Mouse (Mus musculus) ES-E14 (cell line): ENCODE results near the gene Vezf1. TPM values are rescaled to one million over a fixed set of nuclear protein-coding genes. Genes with fewer than 3 reads are reported as not detected.

Experiments used
- DNase-seq: peaks from one replicate; pipeline ENCODE4 v3.0.0-alpha.2; 2013; ENCODE audit warnings: low read depth, low spot score
- H3K27ac ChIP-seq: 2 replicates; pipeline ENCODE4 v1.5.1; 2012; ENCODE audit warnings: low read depth, mild to moderate bottlenecking, low read length, moderate library complexity, mixed read lengths; ENCODE audit not compliant: poor library complexity, insufficient read depth, severe bottlenecking
- H3K36me3 ChIP-seq: 2 replicates; pipeline ENCODE4 v1.6.1; 2012; ENCODE audit warnings: mild to moderate bottlenecking, low read length, moderate library complexity, mixed read lengths; ENCODE audit not compliant: control insufficient read depth, poor library complexity, insufficient read depth, severe bottlenecking
- H3K4me1 ChIP-seq, 2 experiments: fragments of 150-350 bp in 1 of 2; sonication (generic) in 1 of 2; 2 replicates each; pipeline ENCODE4 v1.6.1; 2012; ENCODE audit warnings: low read length in 2 of 2, mild to moderate bottlenecking in 1 of 2, mixed read lengths in 1 of 2; ENCODE audit not compliant: control insufficient read depth in 2 of 2, insufficient read depth in 2 of 2, poor library complexity in 1 of 2
- H3K4me3 ChIP-seq, 2 experiments: fragments of 150-350 bp in 1 of 2; sonication (generic) in 1 of 2; 2 replicates each; pipeline ENCODE4 v1.5.1; 2012; ENCODE audit warnings: low read length in 2 of 2, low read depth in 1 of 2, mild to moderate bottlenecking in 1 of 2, mixed read lengths in 1 of 2; ENCODE audit not compliant: insufficient read depth in 1 of 2, poor library complexity in 1 of 2, severe bottlenecking in 1 of 2
- H3K9ac ChIP-seq: 2 replicates; pipeline ENCODE4 v1.6.1; 2012; ENCODE audit warnings: low read depth, mild to moderate bottlenecking, low read length, mixed read lengths; ENCODE audit not compliant: poor library complexity, insufficient read depth, severe bottlenecking
- H3K9me3 ChIP-seq: fragments of 150-350 bp; sonication (generic); 2 replicates; pipeline ENCODE4 v1.6.1; 2012; ENCODE audit warnings: low read depth, mild to moderate bottlenecking, low read length; ENCODE audit not compliant: control insufficient read depth, insufficient read depth
- CHD2 ChIP-seq: IDR thresholded peaks from 2 replicates; pipeline ENCODE4 v1.6.1; 2014; ENCODE audit warnings: mild to moderate bottlenecking, low read depth, low read length, inconsistent platforms
- HCFC1 ChIP-seq: IDR thresholded peaks from 2 replicates; pipeline ENCODE4 v1.6.1; 2012; ENCODE audit warnings: low read length, inconsistent platforms, borderline replicate concordance; ENCODE audit not compliant: insufficient read depth
- MAFK ChIP-seq: IDR thresholded peaks from 2 replicates; pipeline ENCODE4 v1.6.1; 2014; ENCODE audit warnings: mild to moderate bottlenecking, low read depth, low read length, inconsistent platforms; ENCODE audit not compliant: insufficient read depth
- ZC3H11A ChIP-seq: IDR thresholded peaks from 2 replicates; pipeline ENCODE4 v1.6.1; 2012; ENCODE audit warnings: low read depth, mild to moderate bottlenecking, inconsistent platforms, low read length, borderline replicate concordance
- ZNF384 ChIP-seq: IDR thresholded peaks from 2 replicates; pipeline ENCODE4 v1.6.1; 2012; ENCODE audit warnings: low read depth, low read length, inconsistent platforms
- in situ Hi-C, 2 experiments: fragments of 600-800 bp; cut with MboI; formaldehyde crosslinking; loops; one replicate each; pipeline ENCODE4 v1.15.1; 2025; ENCODE audit warnings: low sequenced_read_pairs in 2 of 2, inconsistent platforms in 1 of 2; ENCODE audit not compliant: unreplicated experiment in 2 of 2
- total RNA-seq: library from RNA; depleted of rRNA; stranded (reverse); fragments of 300-350 nt; gene quantifications from 2 replicates; pipeline ENCODE4 v1.2.3, GENCODE M21; 2012

Vezf1 gene
- total RNA-seq, 1 experiment: 13.2 TPM

DNA sequence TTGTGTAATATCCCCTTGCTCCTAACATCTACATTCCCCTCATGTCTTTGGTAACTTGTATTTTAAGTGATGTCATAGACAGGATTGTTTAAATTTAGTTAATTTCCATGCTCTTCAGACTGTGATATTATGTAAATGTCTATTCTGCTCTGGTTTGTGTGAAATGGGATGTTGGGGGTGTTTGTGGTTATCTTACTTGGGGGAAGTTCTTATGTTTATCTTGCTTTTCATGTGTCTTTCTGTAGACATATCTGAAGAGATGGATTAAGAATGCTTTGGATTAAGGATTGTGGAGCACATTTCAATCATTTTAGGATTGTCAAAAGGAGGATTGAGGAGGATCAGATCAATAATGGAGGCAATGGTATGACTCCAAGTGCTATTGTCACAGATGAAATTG, 18.3 kb upstream of the Vezf1 start:
- H3K4me1 ChIP-seq: peaks cover 2 to 7% of the 10 kb centered on the region in 2 experiments; a peak in 3 of 4 replicates
- no peaks in the 10 kb centered on the region for H3K9me3 ChIP-seq
- no peak for DNase-seq
- in situ Hi-C loops: no loop called here
- H3K36me3 ChIP-seq: peaks cover 24% of the 10 kb centered on the region
- H3K9ac ChIP-seq: no peak overlapping the region
- H3K4me3 ChIP-seq: peak overlapping the region; percentile 73 to 97; a peak in 3 of 4 replicates
- no peak for TF ChIP-seq HCFC1
- TF ChIP-seq ZC3H11A: no peak
- no peak for TF ChIP-seq CHD2
- TF ChIP-seq ZNF384: no peak
- no peak overlapping the region for H3K27ac ChIP-seq

- DNase-seq: no peak
- no peak overlapping the region for H3K4me3 ChIP-seq
- H3K9ac ChIP-seq: no peak overlapping the region
- H3K4me1 ChIP-seq: peaks cover 2 to 7% of the 10 kb centered on the region in 2 experiments; a peak in 3 of 4 replicates
- TF ChIP-seq HCFC1 (no peak), ZC3H11A (no peak), MAFK (no peak), ZNF384 (no peak), CHD2 (no peak)
- no peak overlapping the region for H3K27ac ChIP-seq
- H3K36me3 ChIP-seq: peaks cover 24% of the 10 kb centered on the region
- H3K9me3 ChIP-seq: no peaks in the 10 kb centered on the region
- in situ Hi-C loops: no loop called here
Observed at GRCm38 (mm10) chr11:88052638-88053037, 15.4 kb upstream of the Vezf1 start.

- H3K9ac ChIP-seq: no peak overlapping the region
- DNase-seq: no peak
- no peaks in the 10 kb centered on the region for H3K9me3 ChIP-seq
- no peak overlapping the region for H3K4me3 ChIP-seq
- peaks cover 2 to 7% of the 10 kb centered on the region in 2 experiments; a peak in 3 of 4 replicates for H3K4me1 ChIP-seq
- H3K36me3 ChIP-seq: peaks cover 20% of the 10 kb centered on the region
- in situ Hi-C loops: no loop called here
- no peak for TF ChIP-seq CHD2
- no peak for TF ChIP-seq MAFK
- TF ChIP-seq ZC3H11A: no peak
- TF ChIP-seq ZNF384: no peak
- TF ChIP-seq HCFC1: no peak
- no peak overlapping the region for H3K27ac ChIP-seq
Observed at GRCm38 (mm10) chr11:88053821-88054220, 14.3 kb upstream of the Vezf1 start.

DNA sequence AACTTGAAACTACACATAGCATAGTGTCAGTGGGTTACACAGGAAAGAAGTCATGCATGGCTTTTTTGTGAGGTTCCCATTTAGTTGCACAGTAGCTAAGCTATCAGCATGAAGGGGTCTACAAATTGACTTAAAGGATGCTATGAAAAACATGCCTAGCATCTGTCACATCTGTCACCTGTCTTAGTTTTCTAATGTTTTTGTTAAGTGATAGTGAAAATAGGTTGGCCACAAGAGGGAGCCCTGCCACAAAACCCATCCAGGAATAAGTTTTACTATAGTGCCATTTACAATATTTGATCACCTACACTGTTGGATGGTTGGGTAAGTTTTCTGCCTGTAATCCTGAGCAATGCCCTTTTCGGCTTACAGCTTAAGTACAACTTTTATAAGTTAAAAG, 13.5 kb upstream of the Vezf1 start:
- no peak for DNase-seq

GRCm38 (mm10) chr11:88055777-88056176, 12.3 kb upstream of the Vezf1 start:
- in situ Hi-C loops: loop anchor here (5.0 kb wide), 4 partner anchors 88 to 772 kb away; no protein-coding TSS in a partner anchor
- Histone ChIP-seq H3K9me3 (no peaks in the 10 kb centered on the region), H3K4me1 (peaks cover 0 to under 1% of the 10 kb centered on the region in 2 experiments; a peak in 1 of 4 replicates), H3K27ac (no peak overlapping the region), H3K4me3 (no peak overlapping the region), H3K36me3 (peaks cover 5% of the 10 kb centered on the region), H3K9ac (no peak overlapping the region)
- TF ChIP-seq CHD2 (no peak), HCFC1 (no peak), ZNF384 (no peak), MAFK (no peak), ZC3H11A (no peak)
- DNase-seq: no peak

More for the DNA sequence above, 13.5 kb upstream of the Vezf1 start:
- in situ Hi-C loops: no loop called here
- Histone ChIP-seq H3K9ac (no peak overlapping the region), H3K9me3 (no peaks in the 10 kb centered on the region), H3K4me3 (no peak overlapping the region), H3K4me1 (peaks cover 0 to 6% of the 10 kb centered on the region in 2 experiments; a peak in 2 of 4 replicates), H3K36me3 (peaks cover 13% of the 10 kb centered on the region), H3K27ac (no peak overlapping the region)
- TF ChIP-seq HCFC1 (no peak), ZNF384 (no peak), CHD2 (no peak), MAFK (no peak), ZC3H11A (no peak)
